Mouse (Mus musculus) liver, adult 2 months (tissue): ENCODE results near the gene 1700016C15Rik.

Experiments used
- CTCF ChIP-seq: fragments of 200-500 bp; IDR thresholded peaks from 2 replicates; pipeline ENCODE4 v1.5.1; 2011; ENCODE audit warnings: low read depth, low read length, control low read depth
- POLR2A ChIP-seq: fragments of 200-500 bp; IDR thresholded peaks from 2 replicates; pipeline ENCODE4 v1.6.1; 2011; ENCODE audit warnings: low read length, control low read depth; ENCODE audit not compliant: insufficient read depth; ENCODE audit errors: extremely low read depth

- TF ChIP-seq CTCF, result no peak
- TF ChIP-seq POLR2A, result no peak
Observed at GRCm38 (mm10) chr1:177723786-177724185, 5.8 kb upstream of the 1700016C15Rik start.
